ENCODE assay signal across 17 mouse cellular contexts in genomic region chr3:126491251-126491913, GRCm38 (mm10).
A peak's percentile ranks its signal among the peaks of the same experiment; 100 is the strongest.
DNase-seq lines count a peak whose midpoint lies in the region; ATAC-seq and TF ChIP-seq lines count a peak whose summit lies in the region.
"Had no signal": no experiment of that assay in that cellular context is flagged by ENCODE, and none has a peak within 500 bp of the region (broad histone marks: within the 10 kb centered on the region; RNA-seq: fewer than 3 reads in every experiment).

No protein-coding gene starts in this region.

- intact Hi-C loops in heart, adult 2 months (cut with DNase I), result no loop called here

- no peak overlapping the region for H3K4me3 ChIP-seq in heart, adult 2 months
- H3K4me3 ChIP-seq in forebrain, embryonic 16.5 days (replicated peaks; ENCODE audit: low read length), result no peak overlapping the region
- H3K4me3 ChIP-seq in midbrain, postnatal 0 days (ENCODE audit: low read depth, low read length), result no peak overlapping the region
- H3K4me3 ChIP-seq: erythroblast, embryonic 14.5 days; heart, embryonic 13.5 days had no signal

- peak; percentile 61 for ATAC-seq in forebrain, embryonic 16.5 days
- peak; percentile 20; the same call in 1 of the 2 replicates for ATAC-seq in midbrain, postnatal 0 days (ENCODE audit: low FRiP score)

- no peaks in the 10 kb centered on the region for H3K79me2 ChIP-seq in heart, adult 2 months (replicated peaks; ENCODE audit: control insufficient read depth, insufficient read depth, low read length)

- no peak overlapping the region for H3K4me2 ChIP-seq in forebrain, embryonic 16.5 days (ENCODE audit: low read length)
- H3K4me2 ChIP-seq in midbrain, postnatal 0 days (ENCODE audit: low read depth, low read length, poor library complexity, severe bottlenecking), result no peak overlapping the region
- H3K4me2 ChIP-seq: heart, embryonic 13.5 days had no signal

- no peak for TF ChIP-seq EP300 in heart, adult 2 months (IDR thresholded peaks at IDR 0.05; ENCODE audit: insufficient read depth, low read depth, low read length)

- no peaks in the 10 kb centered on the region for H3K27me3 ChIP-seq in heart, adult 2 months (ENCODE audit: control insufficient read depth, insufficient read depth, low read length)
- H3K27me3 ChIP-seq in forebrain, embryonic 16.5 days (replicated peaks; ENCODE audit: control insufficient read depth, insufficient read depth, low read length), result no peaks in the 10 kb centered on the region
- no peaks in the 10 kb centered on the region for H3K27me3 ChIP-seq in midbrain, postnatal 0 days (ENCODE audit: insufficient read depth, low read length)
- H3K27me3 ChIP-seq: heart, embryonic 13.5 days had no signal

- DNase-seq in heart, postnatal 4 days, result peak; percentile 4
- DNase-seq in heart, adult 2 months, result no peak
- DNase-seq in right cerebral cortex, postnatal 14 days, result peak; percentile 8
- no peak for DNase-seq in right cerebral cortex, postnatal 36 days (ENCODE audit: low spot score in 2 of 2)
- DNase-seq in midbrain, postnatal 0 days (ENCODE audit: low spot score), result peak; percentile 45
- no peak for DNase-seq in layer of hippocampus, adult 11-12 months (ENCODE audit: low spot score)
- no peak for DNase-seq in thymus, postnatal 0 days (ENCODE audit: low spot score)
- DNase-seq: cerebellum, adult 11 months; cerebellum, postnatal 14 days; embryo, embryonic 11 days; heart, postnatal 36 days; kidney, adult 11 months; lung, adult 18-20 months; lung, postnatal 36 days had no signal

- no peaks in the 10 kb centered on the region for H3K9me3 ChIP-seq in forebrain, embryonic 16.5 days (ENCODE audit: control insufficient read depth, low read length)
- H3K9me3 ChIP-seq in midbrain, postnatal 0 days (ENCODE audit: low read length), result no peaks in the 10 kb centered on the region
- H3K9me3 ChIP-seq: heart, embryonic 13.5 days had no signal

- no peak for TF ChIP-seq CTCF in heart, adult 2 months (IDR thresholded peaks at IDR 0.05)
- no peak for TF ChIP-seq CTCF in midbrain, postnatal 0 days (IDR thresholded peaks at IDR 0.05)

- 65% methylated on average over 2 of the region's 2 CpGs for WGBS in heart, adult 2 months
- WGBS in forebrain, embryonic 16.5 days, result 10% methylated on average over 2 of the region's 2 CpGs
- 28% methylated on average over 2 of the region's 2 CpGs for WGBS in midbrain, postnatal 0 days

- H3K4me1 ChIP-seq in heart, adult 2 months (ENCODE audit: control insufficient read depth, insufficient read depth, low read length), result no peaks in the 10 kb centered on the region
- peaks cover 7% of the 10 kb centered on the region; the same call in 1 of the 2 replicates for H3K4me1 ChIP-seq in forebrain, embryonic 16.5 days (replicated peaks; ENCODE audit: control insufficient read depth, insufficient read depth, low read length)
- H3K4me1 ChIP-seq in midbrain, postnatal 0 days (ENCODE audit: insufficient read depth, low read length), result no peaks in the 10 kb centered on the region
- H3K4me1 ChIP-seq: heart, embryonic 13.5 days had no signal

- TF ChIP-seq POLR2A in heart, adult 2 months (IDR thresholded peaks at IDR 0.05; ENCODE audit: insufficient read depth, low read depth, low read length), result no peak

- H3K9ac ChIP-seq in heart, adult 2 months (ENCODE audit: low read depth, low read length), result no peak overlapping the region
- no peak overlapping the region for H3K9ac ChIP-seq in forebrain, embryonic 16.5 days (replicated peaks; ENCODE audit: low read depth, low read length)
- no peak overlapping the region for H3K9ac ChIP-seq in midbrain, postnatal 0 days (replicated peaks; ENCODE audit: low read length, poor library complexity, severe bottlenecking)
- H3K9ac ChIP-seq: heart, embryonic 13.5 days had no signal

- H3K27ac ChIP-seq in heart, adult 2 months, result no peak overlapping the region
- H3K27ac ChIP-seq in forebrain, embryonic 16.5 days (ENCODE audit: low read length), result no peak overlapping the region; the same call in 1 of the 2 replicates
- peak overlapping the region; percentile 63 for H3K27ac ChIP-seq in midbrain, postnatal 0 days (ENCODE audit: low read depth, low read length)
- H3K27ac ChIP-seq: heart, embryonic 13.5 days had no signal

- no peaks in the 10 kb centered on the region for H3K36me3 ChIP-seq in heart, adult 2 months (ENCODE audit: control insufficient read depth, insufficient read depth, low read length)
- H3K36me3 ChIP-seq in forebrain, embryonic 16.5 days (ENCODE audit: control insufficient read depth, insufficient read depth), result no peaks in the 10 kb centered on the region
- H3K36me3 ChIP-seq in midbrain, postnatal 0 days (ENCODE audit: insufficient read depth, low read length), result no peaks in the 10 kb centered on the region
- H3K36me3 ChIP-seq: heart, embryonic 13.5 days had no signal

Comparison
In these comparisons a context has a peak if more than half of its experiments do, and no peak if none do; other contexts are left out.
1. DNase-seq: peak in heart, postnatal 4 days (single experiment), right cerebral cortex, postnatal 14 days (single experiment) and midbrain, postnatal 0 days (single experiment); none in heart, adult 2 months (0 of 2), right cerebral cortex, postnatal 36 days (0 of 2), layer of hippocampus, adult 11-12 months (single experiment) and thymus, postnatal 0 days (single experiment).